Comparison of ENCODE assay signal across 29 mouse cellular contexts in the genomic region with DNA sequence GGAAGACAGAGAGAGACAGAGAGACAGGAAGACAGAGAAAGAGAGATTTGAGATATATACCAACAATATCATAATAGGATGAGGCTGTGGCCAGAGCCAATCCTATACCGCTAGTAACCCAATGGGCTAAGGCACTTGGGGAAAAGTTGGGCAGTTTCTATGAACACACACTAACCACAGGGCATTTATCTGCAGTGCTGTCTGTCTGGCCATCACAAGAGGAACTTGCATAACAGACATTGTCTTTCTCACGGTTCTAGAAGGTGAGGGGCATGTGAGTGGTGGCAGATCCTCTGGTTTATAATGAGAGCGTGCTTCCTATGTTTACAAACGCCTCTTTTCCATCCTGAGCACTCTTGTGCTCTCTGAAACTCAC. TPM values are rescaled to one million over a fixed set of nuclear protein-coding genes. Genes with fewer than 3 reads are reported as not detected.
A peak's percentile ranks its signal among the peaks of the same experiment; 100 is the strongest.
DNase-seq lines count a peak whose midpoint lies in the region; ATAC-seq and TF ChIP-seq lines count a peak whose summit lies in the region.
"Had no signal": no experiment of that assay in that cellular context is flagged by ENCODE, and none has a peak within 500 bp of the region (broad histone marks: within the 10 kb centered on the region; RNA-seq: fewer than 3 reads in every experiment).

No protein-coding gene starts in this region.

- DNase-seq in 416B (ENCODE audit: low read depth): peak; percentile 84
- DNase-seq in MEL (ENCODE audit: low read depth, low spot score): peak; percentile 23
- no peak for DNase-seq in adrenal gland, adult 2 months
- DNase-seq in urinary bladder, adult 18-20 months (ENCODE audit: low spot score in 2 of 2): no peak
- no peak for DNase-seq in frontal cortex, postnatal 36 days (ENCODE audit: low spot score in 2 of 2)
- no peak for DNase-seq in left cerebral cortex, postnatal 14 days (ENCODE audit: low spot score in 2 of 2)
- DNase-seq: adrenal gland, adult 8-10 months; adrenal gland, postnatal 14 days; adrenal gland, postnatal 36 days; B cell, adult 2 months; cerebellum, adult 11-12 months; cerebellum, adult 2 months; cerebellum, adult 9-10 months; cerebellum, postnatal 10 days; cerebellum, postnatal 25 days; embryo, embryonic 11 days had no signal

- no peak overlapping the region for H3K27ac ChIP-seq in MEL (ENCODE audit: control insufficient read depth, low read depth, low read length)
- H3K27ac ChIP-seq: embryonic facial prominence, embryonic 13.5 days; embryonic facial prominence, embryonic 15.5 days; forebrain, embryonic 10.5 days; forebrain, embryonic 12.5 days had no signal

- H3K27me3 ChIP-seq in MEL (ENCODE audit: control insufficient read depth in 1 of 2, insufficient read depth in 2 of 2, low read length in 2 of 2): peaks cover 0 to 2% of the 10 kb centered on the region in 2 experiments; a peak in 1 of 4 replicates
- H3K27me3 ChIP-seq: CH12.LX; embryonic facial prominence, embryonic 13.5 days; embryonic facial prominence, embryonic 15.5 days had no signal

- intact Hi-C loops in left cerebral cortex, postnatal 14 days (cut with DNase I): no loop called here

- H3K4me3 ChIP-seq in MEL (ENCODE audit: control insufficient read depth in 1 of 2, insufficient read depth in 1 of 2, low read depth in 2 of 2, low read length in 2 of 2): no peak overlapping the region
- H3K4me3 ChIP-seq: embryonic facial prominence, embryonic 13.5 days; embryonic facial prominence, embryonic 15.5 days; erythroblast, embryonic 14.5 days; forebrain, embryonic 10.5 days; forebrain, embryonic 12.5 days had no signal

- TF ChIP-seq CTCF in MEL (IDR thresholded peaks at IDR 0.05 in 2 of 3, conservative IDR thresholded peaks at IDR 0.05 in 1 of 3; ENCODE audit: control insufficient read depth in 1 of 3, insufficient read depth in 1 of 3, low read depth in 2 of 3, low read length in 3 of 3, poor library complexity in 1 of 3, severe bottlenecking in 1 of 3): no peak

- ATAC-seq in granulocyte monocyte progenitor cell, adult 5-6 weeks (replicated peaks; ENCODE audit: poor library complexity, severe bottlenecking): peak; percentile 66
- ATAC-seq in megakaryocyte, adult 5-6 weeks (ENCODE audit: poor library complexity, severe bottlenecking): peak; percentile 56
- ATAC-seq: CD4-positive, CD25-positive, alpha-beta regulatory T cell, adult 4 months; forebrain, embryonic 14.5 days; forebrain, embryonic 16.5 days had no signal

- H3K4me1 ChIP-seq in MEL (ENCODE audit: control insufficient read depth in 1 of 2, insufficient read depth in 2 of 2, low read length in 2 of 2): peaks cover 0 to 10% of the 10 kb centered on the region in 2 experiments; a peak in 2 of 4 replicates
- H3K4me1 ChIP-seq: embryonic facial prominence, embryonic 15.5 days had no signal

- no peak overlapping the region for H3K9ac ChIP-seq in MEL (ENCODE audit: control insufficient read depth, low read depth, low read length, poor library complexity, severe bottlenecking)
- H3K9ac ChIP-seq: embryonic facial prominence, embryonic 13.5 days; embryonic facial prominence, embryonic 15.5 days; forebrain, embryonic 12.5 days had no signal

- peaks cover 0 to 8% of the 10 kb centered on the region in 2 experiments; a peak in 2 of 4 replicates for H3K36me3 ChIP-seq in MEL (ENCODE audit: control insufficient read depth in 1 of 2, insufficient read depth in 2 of 2, low read length in 2 of 2)
- H3K36me3 ChIP-seq: embryonic facial prominence, embryonic 13.5 days; embryonic facial prominence, embryonic 15.5 days; forebrain, embryonic 10.5 days; forebrain, embryonic 12.5 days; G1E had no signal

- TF ChIP-seq RAD21 in MEL (IDR thresholded peaks at IDR 0.05; ENCODE audit: low read depth, low read length): no peak

- no peaks in the 10 kb centered on the region for H3K9me3 ChIP-seq in MEL (replicated peaks; ENCODE audit: insufficient read depth, low read length)
- H3K9me3 ChIP-seq: embryonic facial prominence, embryonic 13.5 days; embryonic facial prominence, embryonic 15.5 days; forebrain, embryonic 10.5 days; forebrain, embryonic 12.5 days; G1E had no signal

- no peak for TF ChIP-seq EP300 in MEL (IDR thresholded peaks at IDR 0.05; ENCODE audit: low read depth in 1 of 2, low read length in 2 of 2)

- no peaks in the 10 kb centered on the region for H3K79me2 ChIP-seq in MEL (ENCODE audit: control insufficient read depth, insufficient read depth, low read length, poor library complexity)

- no peak for TF ChIP-seq POLR2A in MEL (IDR thresholded peaks at IDR 0.05; ENCODE audit: control insufficient read depth in 1 of 2, insufficient read depth in 1 of 2, low read depth in 1 of 2, low read length in 2 of 2, poor library complexity in 1 of 2)

TF ChIP-seq in MEL, 35 proteins besides CTCF, POLR2A, EP300 and RAD21:
- TF ChIP-seq MYC (IDR thresholded peaks at IDR 0.05; ENCODE audit: low read depth, low read length) (no peak), JUND (IDR thresholded peaks at IDR 0.05; ENCODE audit: low read depth, low read length) (no peak), HCFC1 (IDR thresholded peaks at IDR 0.05; ENCODE audit: low read depth, low read length) (no peak), E2F4 (IDR thresholded peaks at IDR 0.05; ENCODE audit: borderline replicate concordance, low read depth, low read length) (no peak)

RNA-seq across cellular contexts. Expression of a gene that starts 3.1 kb away (rescaled TPM):
- not detected in 2 replicates for total RNA-seq in MEL (2012; rRNA removed)
- polyA plus RNA-seq in MEL (2012; ENCODE audit: insufficient read depth in 1 of 2, insufficient read length in 2 of 2, low read depth in 1 of 2, low replicate concordance in 2 of 2, missing spikeins in 1 of 2): not detected
- not detected in 2 replicates for total RNA-seq in granulocyte monocyte progenitor cell, adult 5-6 weeks (2014; fragmentation: Nextera tagmentation)
- not detected in 2 replicates for total RNA-seq in granulocyte monocyte progenitor cell, adult 5-6 weeks (2017)
- not detected in 2 replicates for total RNA-seq in megakaryocyte, adult 5-6 weeks (2015)
- total RNA-seq in megakaryocyte, adult 5-6 weeks (2017): not detected in 2 replicates
- not detected for total RNA-seq in adrenal gland, adult 2 months (2021)
- polyA plus RNA-seq in adrenal gland, adult 2 months (2012; rRNA removed): not detected in 2 replicates
- 1 to 10 TPM in 1 of 2 experiments, under 1 TPM in 1; 0.86 to 1.3 TPM for total RNA-seq in left cerebral cortex, postnatal 14 days (2021)
- total RNA-seq: adrenal gland, postnatal 14 days; adrenal gland, postnatal 36 days; CH12.LX; G1E had no signal
- polyA plus RNA-seq: CD4-positive, CD25-positive, alpha-beta regulatory T cell, adult 4 months; embryonic facial prominence, embryonic 11.5 days; embryonic facial prominence, embryonic 13.5 days; erythroblast, embryonic 14.5 days; forebrain, embryonic 10.5 days; forebrain, embryonic 12.5 days; G1E had no signal

RNA-seq across cellular contexts. Expression of a gene that starts 7.8 kb away (rescaled TPM):
- 5.9 and 7.9 TPM in 2 replicates for total RNA-seq in MEL (2012; rRNA removed)
- polyA plus RNA-seq in MEL (2012; ENCODE audit: insufficient read depth in 1 of 2, insufficient read length in 2 of 2, low read depth in 1 of 2, low replicate concordance in 2 of 2, missing spikeins in 1 of 2): 10 to 100 TPM; 40.3 to 87.4 TPM
- total RNA-seq in granulocyte monocyte progenitor cell, adult 5-6 weeks (2014; fragmentation: Nextera tagmentation): 108 and 162 TPM in 2 replicates
- 55.7 and 75.6 TPM in 2 replicates for total RNA-seq in granulocyte monocyte progenitor cell, adult 5-6 weeks (2017)
- 91.1 and 104 TPM in 2 replicates for total RNA-seq in megakaryocyte, adult 5-6 weeks (2015)
- 39.0 and 45.6 TPM in 2 replicates for total RNA-seq in megakaryocyte, adult 5-6 weeks (2017)
- total RNA-seq in adrenal gland, adult 2 months (2021): 10 to 100 TPM; 76.4 to 95.5 TPM
- 83.1 and 102 TPM in 2 replicates for polyA plus RNA-seq in adrenal gland, adult 2 months (2012; rRNA removed)
- total RNA-seq in left cerebral cortex, postnatal 14 days (2021): 100 to 1,000 TPM; 133 to 138 TPM

Comparison
In these comparisons a context has a peak if more than half of its experiments do, and no peak if none do; other contexts are left out.
1. DNase-seq: peak in 416B (single experiment) and MEL (single experiment); none in adrenal gland, adult 2 months (single experiment), urinary bladder, adult 18-20 months (0 of 2), frontal cortex, postnatal 36 days (0 of 2) and left cerebral cortex, postnatal 14 days (0 of 2).